Mouse (Mus musculus) embryonic fibroblast, embryonic 13.5 days (primary cell): ENCODE results near the gene Rgp1.

ENCODE experiments used
- CTCF ChIP-seq: IDR thresholded peaks from 2 replicates; pipeline ENCODE4 v1.5.1; 2011; ENCODE audit warnings: mild to moderate bottlenecking, control low read depth, low read length, moderate library complexity, borderline replicate concordance; ENCODE audit not compliant: insufficient read depth
- POLR2A ChIP-seq: IDR thresholded peaks from 2 replicates; pipeline ENCODE4 v1.6.1; 2011; ENCODE audit warnings: low read depth, mild to moderate bottlenecking, control low read depth, low read length, moderate library complexity

DNA sequence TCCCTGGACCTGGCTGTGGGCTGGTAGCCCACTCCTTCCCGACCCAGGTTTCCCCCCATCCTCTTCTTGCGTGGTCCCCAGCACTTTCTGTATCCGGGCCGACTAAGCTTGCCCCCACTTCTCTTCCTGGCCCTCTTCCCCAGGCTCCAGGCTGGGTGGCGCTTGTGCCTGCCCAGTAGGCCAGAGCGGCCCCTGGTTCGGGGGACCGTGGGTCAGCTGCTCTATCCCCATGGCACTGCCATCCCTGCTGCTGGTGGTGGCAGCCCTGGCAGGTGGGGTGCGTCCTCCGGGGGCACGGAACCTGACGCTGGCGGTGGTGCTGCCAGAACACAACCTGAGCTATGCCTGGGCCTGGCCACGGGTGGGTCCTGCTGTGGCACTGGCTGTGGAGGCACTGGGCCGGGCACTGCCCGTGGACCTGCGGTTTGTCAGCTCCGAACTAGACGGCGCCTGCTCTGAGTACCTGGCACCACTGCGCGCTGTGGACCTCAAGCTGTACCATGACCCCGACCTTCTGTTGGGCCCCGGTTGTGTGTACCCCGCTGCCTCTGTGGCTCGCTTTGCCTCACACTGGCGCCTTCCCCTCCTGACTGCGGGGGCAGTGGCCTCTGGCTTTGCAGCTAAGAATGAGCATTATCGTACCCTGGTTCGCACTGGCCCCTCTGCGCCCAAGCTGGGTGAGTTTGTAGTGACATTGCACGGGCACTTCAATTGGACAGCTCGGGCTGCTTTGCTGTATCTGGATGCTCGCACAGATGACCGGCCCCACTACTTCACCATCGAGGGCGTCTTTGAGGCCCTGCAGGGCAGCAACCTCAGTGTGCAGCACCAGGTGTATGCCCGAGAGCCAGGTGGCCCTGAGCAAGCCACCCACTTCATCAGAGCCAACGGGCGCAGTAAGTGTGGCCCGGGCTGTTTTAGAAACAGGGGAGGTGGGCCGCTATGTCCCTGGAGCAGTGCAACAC, 53.7 kb downstream of the Rgp1 start:
- no peak for TF ChIP-seq CTCF
- TF ChIP-seq POLR2A, result 0 out of 2 replicates have a peak, but pooled peaks have one; percentile 23
